Mouse (Mus musculus): ENCODE measurements around the gene Abca4. TPM values are rescaled to one million over a fixed set of nuclear protein-coding genes. Genes with fewer than 3 reads are reported as not detected.

Abca4 gene
- total and polyA plus RNA-seq, 3 experiments = 0.15 to 0.49 TPM; not detected in 1

DNA sequence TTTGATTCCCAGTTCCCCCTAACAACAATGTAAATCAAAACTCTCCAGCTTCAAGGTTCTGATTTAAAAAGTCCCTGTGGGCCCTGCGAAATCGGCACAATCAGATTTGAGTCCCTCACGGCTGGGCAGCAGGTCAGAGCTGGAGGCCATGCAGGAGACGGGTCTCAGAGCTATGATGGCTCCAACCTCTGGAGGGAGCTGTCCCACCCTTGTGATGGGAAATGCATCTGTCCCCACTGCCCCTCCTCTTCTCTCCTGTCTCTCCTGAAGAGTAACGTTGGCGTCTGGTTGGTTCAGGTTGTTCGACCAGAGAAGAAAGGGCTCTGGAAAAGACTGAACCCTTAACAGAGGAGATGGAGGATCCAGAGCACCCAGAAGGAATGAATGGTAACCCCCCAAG lies 75.5 kb downstream of the Abca4 start:
- Histone ChIP-seq H3K9me3 (replicated peaks; ENCODE audit: insufficient read depth, low read length) (no peaks in the 10 kb centered on the region), H3K4me3 (ENCODE audit: control insufficient read depth in 1 of 2, insufficient read depth in 1 of 2, low read depth in 2 of 2, low read length in 2 of 2) (no peak overlapping the region), H3K27me3 (ENCODE audit: control insufficient read depth in 1 of 2, insufficient read depth in 2 of 2, low read length in 2 of 2) (no peaks in the 10 kb centered on the region), H3K36me3 (ENCODE audit: control insufficient read depth in 1 of 2, insufficient read depth in 2 of 2, low read length in 2 of 2) (no peaks in the 10 kb centered on the region; a peak in 1 of 4 replicates), H3K4me1 (ENCODE audit: control insufficient read depth in 1 of 2, insufficient read depth in 2 of 2, low read length in 2 of 2) (peaks cover 0 to 3% of the 10 kb centered on the region in 2 experiments; a peak in 1 of 4 replicates), H3K27ac (ENCODE audit: control insufficient read depth, low read depth, low read length) (no peak overlapping the region), H3K9ac (ENCODE audit: control insufficient read depth, low read depth, low read length, poor library complexity, severe bottlenecking) (no peak overlapping the region), H3K79me2 (ENCODE audit: control insufficient read depth, insufficient read depth, low read length, poor library complexity) (no peaks in the 10 kb centered on the region)
- no peak for DNase-seq (ENCODE audit: low read depth, low spot score)
- TF ChIP-seq POLR2AphosphoS2 (IDR thresholded peaks at IDR 0.05; ENCODE audit: low read length) (no peak), HCFC1 (IDR thresholded peaks at IDR 0.05; ENCODE audit: low read depth, low read length) (no peak), CTCF (IDR thresholded peaks at IDR 0.05 in 2 of 3, conservative IDR thresholded peaks at IDR 0.05 in 1 of 3; ENCODE audit: control insufficient read depth in 1 of 3, insufficient read depth in 1 of 3, low read depth in 2 of 3, low read length in 3 of 3, poor library complexity in 1 of 3, severe bottlenecking in 1 of 3) (peak; percentile 35 to 48 (median 42))

DNA sequence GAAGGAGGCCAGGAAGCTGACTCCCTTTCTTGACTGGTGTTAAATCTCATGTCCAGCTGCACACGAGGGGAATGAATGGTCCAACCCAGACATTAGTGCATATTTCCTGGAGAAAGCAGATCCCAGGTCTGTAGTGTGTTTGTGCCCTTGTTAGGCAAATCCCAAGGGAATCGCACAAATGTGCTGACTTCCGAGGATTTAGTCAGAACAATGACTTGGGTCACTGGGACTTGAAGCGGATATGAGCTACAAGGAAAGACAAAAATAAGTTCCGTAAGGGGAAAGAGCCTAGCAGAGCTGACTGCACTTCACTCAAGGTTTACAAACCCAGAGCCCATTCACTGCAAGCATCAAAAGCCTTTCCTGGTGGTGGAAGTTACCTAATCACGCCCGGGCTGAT lies 76.0 kb downstream of the Abca4 start:
- no peak overlapping the region for H3K27ac ChIP-seq (ENCODE audit: control insufficient read depth, low read depth, low read length)
- no peaks in the 10 kb centered on the region; a peak in 1 of 4 replicates for H3K36me3 ChIP-seq (ENCODE audit: control insufficient read depth in 1 of 2, insufficient read depth in 2 of 2, low read length in 2 of 2)
- TF ChIP-seq POLR2AphosphoS5 (IDR thresholded peaks at IDR 0.05; ENCODE audit: borderline replicate concordance, low read depth, low read length) (no peak), MYB (IDR thresholded peaks at IDR 0.05; ENCODE audit: low read depth, low read length) (no peak), MAZ (IDR thresholded peaks at IDR 0.05; ENCODE audit: low read depth, low read length) (no peak), ZMIZ1 (IDR thresholded peaks at IDR 0.05; ENCODE audit: low read depth, low read length) (no peak), ELF1 (IDR thresholded peaks at IDR 0.05; ENCODE audit: low read depth, low read length) (no peak), E2F4 (IDR thresholded peaks at IDR 0.05; ENCODE audit: borderline replicate concordance, low read depth, low read length) (no peak), ZKSCAN1 (IDR thresholded peaks at IDR 0.05; ENCODE audit: low read depth, low read length) (no peak), EP300 (IDR thresholded peaks at IDR 0.05; ENCODE audit: low read depth in 1 of 2, low read length in 2 of 2) (no peak), RCOR1 (IDR thresholded peaks at IDR 0.05; ENCODE audit: low read depth, low read length) (no peak), MYC (IDR thresholded peaks at IDR 0.05; ENCODE audit: low read depth, low read length) (no peak), USF2 (IDR thresholded peaks at IDR 0.05; ENCODE audit: borderline replicate concordance in 1 of 2, insufficient read depth in 1 of 2, low read depth in 1 of 2, low read length in 2 of 2) (no peak), USF1 (IDR thresholded peaks at IDR 0.05; ENCODE audit: low read depth, low read length) (no peak), SMC3 (IDR thresholded peaks at IDR 0.05; ENCODE audit: low read depth, low read length) (no peak)

More for the DNA sequence above, 76.0 kb downstream of the Abca4 start:
- no peaks in the 10 kb centered on the region for H3K27me3 ChIP-seq (ENCODE audit: control insufficient read depth in 1 of 2, insufficient read depth in 2 of 2, low read length in 2 of 2)
- no peak overlapping the region for H3K9ac ChIP-seq (ENCODE audit: control insufficient read depth, low read depth, low read length, poor library complexity, severe bottlenecking)
- H3K4me3 ChIP-seq (ENCODE audit: control insufficient read depth in 1 of 2, insufficient read depth in 1 of 2, low read depth in 2 of 2, low read length in 2 of 2) = no peak overlapping the region
- H3K4me1 ChIP-seq (ENCODE audit: control insufficient read depth in 1 of 2, insufficient read depth in 2 of 2, low read length in 2 of 2) = peaks cover 0 to 3% of the 10 kb centered on the region in 2 experiments; a peak in 1 of 4 replicates
- H3K79me2 ChIP-seq (ENCODE audit: control insufficient read depth, insufficient read depth, low read length, poor library complexity) = no peaks in the 10 kb centered on the region
- DNase-seq (ENCODE audit: low read depth, low spot score) = no peak
- no peaks in the 10 kb centered on the region for H3K9me3 ChIP-seq (replicated peaks; ENCODE audit: insufficient read depth, low read length)
